Mouse (Mus musculus) 416B (cell line): ENCODE measurements around the gene Fam160a2.

ENCODE experiments used
- DNase-seq: peaks from one replicate; pipeline ENCODE4 v3.0.0; 2011; ENCODE audit warnings: low read depth

Fam160a2 gene

GRCm38 (mm10) chr7:105399935-105400624 is at the start of gene Fam160a2:
Fam160a2 (minus strand) TSS chr7:105400054.
- peak; percentile 99 for DNase-seq

- no peak for DNase-seq
Measured at GRCm38 (mm10) chr7:105445076-105445475, 45.2 kb upstream of the Fam160a2 start.

- DNase-seq, result no peak
Measured at GRCm38 (mm10) chr7:105441426-105441825, 41.6 kb upstream of the Fam160a2 start.

GRCm38 (mm10) chr7:105437979-105438772 is 38.3 kb upstream of the Fam160a2 start:
- DNase-seq, result no peak

- no peak for DNase-seq
Measured at GRCm38 (mm10) chr7:105434798-105435197, 34.9 kb upstream of the Fam160a2 start.

GRCm38 (mm10) chr7:105433859-105434258 is 34.0 kb upstream of the Fam160a2 start:
- DNase-seq, result no peak

- DNase-seq, result no peak
Measured at GRCm38 (mm10) chr7:105432058-105432457, 32.2 kb upstream of the Fam160a2 start.

GRCm38 (mm10) chr7:105426051-105426450 is 26.2 kb upstream of the Fam160a2 start:
- no peak for DNase-seq

GRCm38 (mm10) chr7:105425424-105426043 is 25.7 kb upstream of the Fam160a2 start, which contains the start of gene Cckbr:
Cckbr (plus strand) TSS chr7:105425731.
- DNase-seq, result no peak

- no peak for DNase-seq
Measured at GRCm38 (mm10) chr7:105424368-105424767, 24.5 kb upstream of the Fam160a2 start.

GRCm38 (mm10) chr7:105420903-105421302 is 21.0 kb upstream of the Fam160a2 start:
- DNase-seq, result no peak

GRCm38 (mm10) chr7:105418106-105418505 is 18.3 kb upstream of the Fam160a2 start:
- no peak for DNase-seq

- DNase-seq, result no peak
Measured at GRCm38 (mm10) chr7:105416529-105416928, 16.7 kb upstream of the Fam160a2 start.

GRCm38 (mm10) chr7:105414385-105414784 is 14.5 kb upstream of the Fam160a2 start:
- no peak for DNase-seq

- DNase-seq, result peak; percentile 48
Measured at GRCm38 (mm10) chr7:105411874-105412632, 12.2 kb upstream of the Fam160a2 start.

GRCm38 (mm10) chr7:105406322-105406721 is 6.5 kb upstream of the Fam160a2 start:
- no peak for DNase-seq

- no peak for DNase-seq
Measured at GRCm38 (mm10) chr7:105404268-105404667, 4.4 kb upstream of the Fam160a2 start, which contains the start of gene Cnga4. Cnga4 (plus strand) TSS chr7:105404568.

- DNase-seq, result peak; percentile 91
Measured at GRCm38 (mm10) chr7:105399058-105399934, 558 bp downstream of the Fam160a2 start.

GRCm38 (mm10) chr7:105396126-105396525 is 3.7 kb downstream of the Fam160a2 start:
- DNase-seq, result no peak

- DNase-seq, result peak; percentile 11
Measured at GRCm38 (mm10) chr7:105395131-105395820, 4.6 kb downstream of the Fam160a2 start.
